Mouse (Mus musculus) erythroblast, embryonic 14.5 days (primary cell): Measurements from ENCODE around the gene Scgb2a2. TPM values are rescaled to one million over a fixed set of nuclear protein-coding genes. Genes with fewer than 3 reads are reported as not detected.
"Not testable (repeated sequence)": the region's sequence is repeated elsewhere in the genome, so short reads cannot be mapped to it uniquely, and the experiment has no call there.

Experiments used
- H3K27me3 ChIP-seq: 2 replicates; pipeline ENCODE4 v1.6.1; 2012; ENCODE audit warnings: inconsistent platforms; ENCODE audit not compliant: control insufficient read depth
- H3K36me3 ChIP-seq: 2 replicates; pipeline ENCODE4 v1.6.1; 2012; ENCODE audit warnings: mild to moderate bottlenecking, inconsistent platforms; ENCODE audit not compliant: control insufficient read depth
- H3K4me1 ChIP-seq: 2 replicates; pipeline ENCODE4 v1.6.1; 2012; ENCODE audit warnings: inconsistent platforms; ENCODE audit not compliant: control insufficient read depth
- H3K4me3 ChIP-seq: replicated peaks from 2 replicates; pipeline ENCODE3; 2012; ENCODE audit warnings: moderate library complexity, mild to moderate bottlenecking, inconsistent platforms
- H3K9me3 ChIP-seq: 2 replicates; pipeline ENCODE4 v1.6.1; 2012; ENCODE audit warnings: low read length, inconsistent platforms, mixed read lengths; ENCODE audit not compliant: control insufficient read depth
- GATA1 ChIP-seq: IDR thresholded peaks from 2 replicates; pipeline ENCODE4 v1.6.1; 2012; ENCODE audit warnings: low read length, inconsistent platforms, mixed read lengths
- TAL1 ChIP-seq: IDR thresholded peaks from 3 replicates; pipeline ENCODE4 v1.6.1; 2012; ENCODE audit warnings: low read length, inconsistent platforms, mixed read lengths
- polyA plus RNA-seq: library from polyadenylated mRNA; stranded (reverse); fragments of >175 nt; gene quantifications from 2 replicates; pipeline ENCODE4 v1.2.3, GENCODE M21; 2012

Gene Scgb2a2
- not detected in 2 replicates for polyA plus RNA-seq

DNA sequence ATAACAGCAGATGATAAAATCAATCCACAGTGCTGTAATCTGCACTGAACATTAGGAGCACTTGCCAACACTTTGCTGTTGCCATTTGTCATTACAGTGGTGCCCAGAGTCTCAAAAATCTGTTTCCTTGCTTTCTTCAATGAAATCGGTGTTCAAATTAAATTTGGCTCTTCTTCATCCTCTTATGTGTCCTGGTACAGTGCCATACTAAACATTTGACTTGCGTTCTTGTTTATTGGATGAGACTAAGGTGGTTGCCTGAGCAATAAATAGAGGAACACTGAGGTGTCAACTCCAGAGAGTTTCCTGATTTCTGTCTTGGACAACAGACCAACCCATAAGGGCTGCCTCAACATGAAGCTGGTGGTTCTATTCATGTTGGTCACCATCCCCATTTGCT lies at the start of gene Scgb2a2:
Scgb2a2 (plus strand) TSS at position 301 of the 400 bp plus-strand sequence.
- no peak for TF ChIP-seq GATA1
- TF ChIP-seq TAL1, result no peak
- Histone ChIP-seq H3K36me3 (no peaks in the 10 kb centered on the region), H3K4me1 (no peaks in the 10 kb centered on the region), H3K9me3 (no peaks in the 10 kb centered on the region), H3K4me3 (no peak within 1 kb of the TSS), H3K27me3 (no peaks in the 10 kb centered on the region; the same call in 1 of the 2 replicates)

DNA sequence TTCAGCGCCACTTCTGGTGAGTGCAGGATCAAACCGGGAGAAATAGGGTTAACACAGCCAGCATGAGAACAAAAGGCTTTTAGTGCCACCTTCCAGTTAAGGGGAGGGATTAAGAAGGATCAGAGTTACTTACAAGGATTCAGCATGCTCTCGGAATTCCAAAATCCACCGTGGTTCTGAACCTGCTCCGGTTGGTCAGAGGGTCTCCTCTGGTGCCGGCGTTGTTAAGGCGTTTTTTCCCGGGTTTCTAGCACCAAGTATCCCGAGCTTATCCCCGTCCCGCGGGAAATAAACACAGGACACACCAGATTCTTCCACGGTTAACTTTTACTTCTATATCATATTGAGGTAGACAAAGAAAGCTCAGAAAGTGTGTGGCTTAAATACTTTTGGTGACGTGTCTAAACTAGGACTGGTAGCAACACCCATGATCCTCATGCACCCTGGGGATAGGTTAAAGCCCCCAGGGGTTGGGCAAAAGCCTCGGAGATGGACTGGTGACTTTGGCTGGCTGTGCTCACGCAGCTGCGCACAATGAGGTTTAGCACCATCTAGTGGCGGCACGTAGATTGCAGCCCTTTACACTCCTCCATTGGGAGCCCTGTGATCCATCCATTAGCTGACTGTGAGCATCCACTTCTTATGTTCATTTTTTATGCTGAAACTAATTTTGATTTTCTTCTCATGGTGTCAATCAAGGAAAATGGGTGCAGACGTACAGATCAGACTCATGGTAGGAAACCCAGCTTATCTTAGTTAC lies 10.6 kb upstream of the Scgb2a2 start:
- not testable (repeated sequence) for H3K4me1 ChIP-seq, H3K4me3 ChIP-seq, H3K9me3 ChIP-seq, H3K27me3 ChIP-seq, H3K36me3 ChIP-seq

DNA sequence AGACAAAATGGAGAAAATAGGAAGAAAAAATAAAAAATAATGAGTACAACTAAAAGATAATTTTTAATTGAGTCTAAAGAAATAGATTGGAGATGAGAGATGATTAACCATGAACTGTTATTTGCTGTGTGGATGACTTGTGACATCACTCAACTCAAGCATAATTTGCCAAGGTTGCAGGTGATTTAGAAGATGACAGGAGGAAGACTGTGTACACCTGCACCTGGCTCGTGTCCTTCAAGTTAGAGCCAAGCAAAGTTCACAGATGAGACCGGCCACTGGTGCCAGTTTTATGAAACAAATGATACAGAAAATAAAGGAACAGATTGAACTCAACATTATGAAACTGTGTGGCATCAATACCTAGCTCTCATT lies 10.0 kb upstream of the Scgb2a2 start:
- no peaks in the 10 kb centered on the region for H3K4me1 ChIP-seq
- H3K36me3 ChIP-seq, result no peaks in the 10 kb centered on the region
- no peak for TF ChIP-seq TAL1
- TF ChIP-seq GATA1, result no peak
- H3K27me3 ChIP-seq, result no peaks in the 10 kb centered on the region
- H3K9me3 ChIP-seq, result no peaks in the 10 kb centered on the region
- H3K4me3 ChIP-seq, result no peak overlapping the region

DNA sequence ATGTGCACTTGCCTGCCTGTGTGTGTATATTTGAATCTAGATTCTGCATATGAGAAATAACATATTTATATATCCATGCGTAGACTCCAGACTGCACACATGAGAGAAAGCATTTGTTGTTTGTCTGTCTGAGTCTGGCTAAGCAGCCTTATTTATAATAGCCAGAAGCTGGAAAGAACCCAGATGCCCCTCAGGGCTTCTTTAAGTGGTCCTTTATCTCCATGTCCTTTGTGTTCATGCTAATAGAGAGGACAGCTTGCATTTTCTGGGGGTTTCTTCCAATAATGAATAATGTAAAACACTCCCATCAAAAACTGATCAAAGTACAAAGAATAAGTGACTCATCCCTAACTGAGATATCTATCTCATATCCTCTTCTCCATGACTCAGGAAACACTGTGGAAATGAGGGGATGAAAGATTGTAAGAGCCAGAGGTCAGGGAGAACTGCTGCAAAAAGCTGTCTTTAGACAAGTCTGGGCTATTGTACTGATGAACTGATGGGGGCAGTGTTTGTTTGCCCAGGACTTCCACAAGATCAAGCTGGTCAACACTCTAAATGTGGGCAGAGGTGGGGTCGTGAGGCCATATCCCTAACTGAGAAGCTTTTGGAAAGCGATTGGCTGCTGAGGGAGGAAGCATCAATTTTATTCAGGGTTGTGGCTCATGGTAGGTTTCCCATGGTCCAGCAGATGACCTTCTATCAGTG lies 2.2 kb downstream of the Scgb2a2 start:
- H3K36me3 ChIP-seq, H3K27me3 ChIP-seq, H3K4me3 ChIP-seq, H3K9me3 ChIP-seq, H3K4me1 ChIP-seq: not testable (repeated sequence)

DNA sequence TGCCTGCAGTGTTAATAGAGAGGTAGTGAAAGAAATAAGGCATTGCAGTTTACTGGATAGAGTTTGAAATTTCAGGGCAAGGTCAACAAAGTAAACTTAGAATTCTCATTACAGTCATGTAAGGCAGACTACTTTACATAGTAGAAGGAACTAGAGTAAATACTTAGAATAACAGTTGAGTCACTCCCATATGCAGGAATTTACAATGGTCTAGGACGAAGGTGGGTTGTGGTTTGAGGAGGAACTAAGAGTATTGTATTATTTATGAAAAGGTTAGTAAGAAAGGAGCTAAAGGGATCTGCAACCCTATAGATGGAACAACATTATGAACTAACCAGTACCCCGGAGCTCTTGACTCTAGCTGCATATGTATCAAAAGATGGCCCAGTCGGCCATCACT lies 13.5 kb downstream of the Scgb2a2 start:
- H3K9me3 ChIP-seq, H3K4me3 ChIP-seq, H3K36me3 ChIP-seq, H3K4me1 ChIP-seq, H3K27me3 ChIP-seq: not testable (repeated sequence)

DNA sequence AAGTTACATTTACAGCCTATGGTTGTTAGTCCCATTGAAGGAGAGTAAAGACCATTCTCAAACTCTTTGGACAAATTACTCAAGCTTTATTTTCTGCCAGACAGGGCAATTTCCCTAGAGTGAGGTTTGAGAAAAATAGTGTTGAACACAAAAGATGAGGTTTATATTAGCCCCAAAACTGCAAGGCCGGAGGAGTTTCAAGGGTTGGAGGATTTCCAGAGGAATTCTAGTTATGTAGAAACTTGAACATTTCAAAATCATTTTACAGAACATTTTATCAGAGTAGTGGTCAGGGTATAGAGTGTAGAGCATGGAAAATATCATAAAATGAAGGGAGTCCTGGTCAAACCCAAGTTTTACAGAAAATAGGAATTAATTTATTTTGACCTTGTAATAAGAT lies 17.5 kb downstream of the Scgb2a2 start:
- no peaks in the 10 kb centered on the region for H3K27me3 ChIP-seq
- H3K4me3 ChIP-seq, result no peak overlapping the region
- peaks cover 19% of the 10 kb centered on the region for H3K36me3 ChIP-seq
- H3K4me1 ChIP-seq, result no peaks in the 10 kb centered on the region
- TF ChIP-seq TAL1, result no peak
- no peak for TF ChIP-seq GATA1
- H3K9me3 ChIP-seq, result no peaks in the 10 kb centered on the region

DNA sequence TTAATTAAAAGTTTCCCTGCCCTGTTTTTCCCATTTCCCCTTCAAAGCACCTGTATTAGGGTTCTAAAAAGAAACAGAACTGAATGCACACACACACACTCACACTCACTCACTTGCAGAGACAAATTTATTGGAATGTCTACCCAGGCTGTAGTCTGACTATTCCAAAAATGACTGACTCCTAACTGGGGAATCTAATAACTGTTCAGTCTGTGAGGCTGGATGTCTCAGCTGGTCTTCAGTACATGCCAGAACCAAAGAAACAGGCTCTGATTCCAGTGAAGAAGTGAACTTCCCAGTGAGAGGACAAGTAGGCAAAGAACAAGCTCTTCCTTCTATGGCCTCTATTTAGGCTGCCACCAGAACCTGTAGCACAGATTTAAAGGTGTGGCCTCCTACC lies 18.1 kb downstream of the Scgb2a2 start:
- Histone ChIP-seq H3K4me3 (no peak overlapping the region), H3K9me3 (no peaks in the 10 kb centered on the region), H3K36me3 (peaks cover 25% of the 10 kb centered on the region), H3K27me3 (no peaks in the 10 kb centered on the region), H3K4me1 (no peaks in the 10 kb centered on the region)
- TF ChIP-seq GATA1 (no peak), TAL1 (no peak)

DNA sequence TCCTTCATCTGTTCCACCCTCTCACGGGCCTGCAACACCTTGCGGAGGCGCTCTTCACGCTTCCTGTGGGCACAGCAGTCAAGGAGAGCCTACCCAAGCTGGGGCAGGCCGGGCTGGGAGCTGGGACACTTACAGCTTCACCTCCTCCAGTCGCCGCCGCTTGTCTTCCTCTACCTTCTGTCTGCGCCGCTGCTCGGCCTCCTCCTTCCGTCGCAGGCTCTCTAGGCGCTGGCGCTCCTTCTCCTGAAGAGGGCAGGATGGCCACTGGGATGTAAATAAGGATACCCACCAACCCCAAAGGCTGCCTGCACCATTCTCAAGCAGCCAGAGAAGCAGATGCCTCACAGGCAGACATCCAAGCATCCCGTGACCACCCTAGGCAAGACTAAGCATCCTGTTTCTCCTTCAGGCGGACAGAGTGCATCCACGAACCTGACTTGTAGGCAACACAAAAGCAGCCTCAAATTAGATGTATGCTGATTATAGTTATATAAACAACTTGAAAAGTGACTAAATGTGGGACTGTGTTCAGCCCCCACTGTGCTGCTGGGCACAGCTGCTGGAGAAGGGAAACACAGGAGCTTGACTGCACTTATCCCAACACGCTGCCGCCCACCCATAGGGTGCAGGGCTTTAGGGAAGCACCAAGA lies 30.9 kb downstream of the Scgb2a2 start:
- H3K4me1 ChIP-seq, result peaks cover 19% of the 10 kb centered on the region
- H3K4me3 ChIP-seq, result no peak overlapping the region
- peaks cover 100% of the 10 kb centered on the region for H3K36me3 ChIP-seq
- no peaks in the 10 kb centered on the region; the same call in 1 of the 2 replicates for H3K27me3 ChIP-seq
- no peaks in the 10 kb centered on the region for H3K9me3 ChIP-seq
- TF ChIP-seq GATA1 (no peak), TAL1 (no peak)

DNA sequence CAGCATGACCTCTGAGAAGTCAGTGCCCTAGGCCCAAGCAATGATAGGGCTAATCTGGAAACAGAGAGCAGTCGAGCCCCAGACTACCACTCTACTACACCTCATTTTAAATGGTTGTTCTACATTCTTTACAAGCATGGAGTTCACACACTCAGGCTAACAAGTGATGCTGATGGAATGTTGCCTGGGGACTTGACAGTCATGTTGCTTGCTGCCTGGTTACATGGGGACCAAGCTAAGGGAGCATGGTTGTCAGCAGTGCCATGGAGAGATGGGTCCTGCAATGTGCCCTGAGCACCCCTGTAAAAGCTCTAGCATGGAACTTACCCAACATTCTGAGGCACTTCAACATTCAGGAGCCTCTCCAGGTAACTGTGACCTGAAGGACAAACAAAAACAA lies 39.0 kb downstream of the Scgb2a2 start:
- Histone ChIP-seq H3K4me1 (peaks cover 23% of the 10 kb centered on the region), H3K27me3 (no peaks in the 10 kb centered on the region; the same call in 1 of the 2 replicates), H3K36me3 (peaks cover 100% of the 10 kb centered on the region), H3K9me3 (no peaks in the 10 kb centered on the region), H3K4me3 (no peak overlapping the region)
- TF ChIP-seq GATA1 (no peak), TAL1 (no peak)
